Mouse (Mus musculus) NIH3T3 (cell line): ENCODE measurements at regions not wholly inside any gene's neighbourhood (a gene's known extent, or its start where the extent isn't known, plus 50 kb on each side); places are given as distances from the start of the nearest gene placed in this dataset.

Experiments
- DNase-seq: peaks from one replicate; pipeline ENCODE4 v3.0.0-alpha.2; 2012; ENCODE audit warnings: low read depth

- no peak for DNase-seq
Observed at GRCm38 (mm10) chr5:52920251-52920650, 86.4 kb downstream of the Anapc4 start.

GRCm38 (mm10) chr5:52920722-52921264, 87.0 kb downstream of the Anapc4 start:
- peak; percentile 35 for DNase-seq

- no peak for DNase-seq
Observed at GRCm38 (mm10) chr5:52925006-52925405, 91.2 kb downstream of the Anapc4 start.

GRCm38 (mm10) chr5:52929690-52930089, 95.9 kb downstream of the Anapc4 start:
- DNase-seq, result no peak

- DNase-seq, result no peak
Observed at GRCm38 (mm10) chr5:52933291-52933690, 99.5 kb downstream of the Anapc4 start.

- DNase-seq, result peak; percentile 19
Observed at GRCm38 (mm10) chr5:52937626-52938025, 100.3 kb upstream of the Slc34a2 start.

GRCm38 (mm10) chr5:52939994-52940393, 97.9 kb upstream of the Slc34a2 start:
- peak; percentile 73 for DNase-seq

- no peak for DNase-seq
Observed at GRCm38 (mm10) chr5:52940645-52941044, 97.2 kb upstream of the Slc34a2 start.

GRCm38 (mm10) chr5:52953875-52954274, 84.0 kb upstream of the Slc34a2 start:
- no peak for DNase-seq

- no peak for DNase-seq
Observed at GRCm38 (mm10) chr5:52954713-52955112, 83.2 kb upstream of the Slc34a2 start.

- DNase-seq, result no peak
Observed at GRCm38 (mm10) chr5:52964209-52964608, 73.7 kb upstream of the Slc34a2 start.

- DNase-seq, result no peak
Observed at GRCm38 (mm10) chr5:52971811-52972210, 66.1 kb upstream of the Slc34a2 start.

GRCm38 (mm10) chr5:52973003-52973402, 64.9 kb upstream of the Slc34a2 start:
- DNase-seq, result no peak

- DNase-seq, result no peak
Observed at GRCm38 (mm10) chr5:52975557-52976088, 62.3 kb upstream of the Slc34a2 start.

- no peak for DNase-seq
Observed at GRCm38 (mm10) chr5:52977826-52978687, 59.8 kb upstream of the Slc34a2 start.

GRCm38 (mm10) chr5:52979458-52979857, 58.4 kb upstream of the Slc34a2 start:
- no peak for DNase-seq

GRCm38 (mm10) chr5:52982056-52982455, 55.8 kb upstream of the Slc34a2 start:
- DNase-seq, result no peak

- DNase-seq, result no peak
Observed at GRCm38 (mm10) chr5:52982741-52983140, 55.1 kb upstream of the Slc34a2 start.
